ENCODE assay signal across 17 mouse cellular contexts in genomic region chr5:114163117-114163696, GRCm38 (mm10). TPM values are rescaled to one million over a fixed set of nuclear protein-coding genes. Genes with fewer than 3 reads are reported as not detected.
A peak's percentile ranks its signal among the peaks of the same experiment; 100 is the strongest.
DNase-seq lines count a peak whose midpoint lies in the region; TF ChIP-seq lines count a peak whose summit lies in the region.
"Had no signal": no experiment of that assay in that cellular context is flagged by ENCODE, and none has a peak within 500 bp of the region (broad histone marks: within the 10 kb centered on the region; RNA-seq: fewer than 3 reads in every experiment).

No protein-coding gene starts in this region.

- no peak overlapping the region for H3K4me3 ChIP-seq in cortical plate, adult 2 months (ENCODE audit: insufficient read depth, low read length)
- H3K4me3 ChIP-seq: erythroblast, embryonic 14.5 days; heart, embryonic 12.5 days; liver, embryonic 13.5 days; midbrain, embryonic 15.5 days had no signal

- H3K27ac ChIP-seq in cortical plate, adult 2 months (ENCODE audit: insufficient read depth, low read length): peak overlapping the region; percentile 45; the same call in 1 of the 2 replicates
- H3K27ac ChIP-seq: liver, embryonic 13.5 days; midbrain, embryonic 15.5 days had no signal

- peaks cover 2% of the 10 kb centered on the region for H3K4me1 ChIP-seq in cortical plate, adult 2 months (ENCODE audit: control insufficient read depth, insufficient read depth, low read length)
- H3K4me1 ChIP-seq: liver, embryonic 13.5 days; midbrain, embryonic 15.5 days had no signal

- TF ChIP-seq POLR2A in cortical plate, adult 2 months (IDR thresholded peaks at IDR 0.05; ENCODE audit: extremely low read depth, insufficient read depth, low read length): no peak

- intact Hi-C loops in left cerebral cortex, postnatal 14 days (cut with DNase I): no loop called here

- TF ChIP-seq CTCF in cortical plate, adult 2 months (IDR thresholded peaks at IDR 0.05; ENCODE audit: extremely low read depth, insufficient read depth, low read length): no peak

- peak; percentile 20 to 52 for DNase-seq in frontal cortex, adult 2 months (ENCODE audit: extremely low spot score in 1 of 2, low spot score in 1 of 2)
- no peak for DNase-seq in frontal cortex, postnatal 10 days (ENCODE audit: low spot score in 2 of 2)
- DNase-seq in left cerebral cortex, postnatal 14 days (ENCODE audit: low spot score in 2 of 2): peak; percentile 32 to 62
- DNase-seq in left cerebral cortex, adult 11 months (ENCODE audit: low spot score): no peak
- peak; percentile 61 for DNase-seq in telencephalon, adult 2 months (ENCODE audit: low read depth, low spot score)
- DNase-seq in adrenal gland, postnatal 25 days: no peak
- DNase-seq: adrenal gland, adult 8-10 months; cerebellum, postnatal 10 days; gastrocnemius, postnatal 25 days; kidney, adult 2 months; kidney, postnatal 36 days; liver, embryonic 13.5 days; thymus, postnatal 4 days had no signal

RNA-seq across cellular contexts. Expression of gene Acacb, which starts 16.9 kb away (rescaled TPM):
- 3.3 and 3.7 TPM in 2 replicates for polyA plus RNA-seq in frontal cortex, adult 2 months (2012; rRNA removed)
- total RNA-seq in left cerebral cortex, postnatal 14 days (2021): 1 to 10 TPM; 3.8 to 4.7 TPM
- 3.1 and 3.3 TPM in 2 replicates for polyA plus RNA-seq in cortical plate, adult 2 months (2012; rRNA removed)
- 99.4 and 114 TPM in 2 replicates for total RNA-seq in adrenal gland, postnatal 25 days (2021)

RNA-seq across cellular contexts. Expression of gene Ung, which starts 33.0 kb away (rescaled TPM):
- 5.4 and 5.9 TPM in 2 replicates for polyA plus RNA-seq in frontal cortex, adult 2 months (2012; rRNA removed)
- 1 to 10 TPM; 4.9 to 5.5 TPM for total RNA-seq in left cerebral cortex, postnatal 14 days (2021)
- polyA plus RNA-seq in cortical plate, adult 2 months (2012; rRNA removed): 2.6 and 3.9 TPM in 2 replicates
- total RNA-seq in adrenal gland, postnatal 25 days (2021): 6.7 and 15.0 TPM in 2 replicates

RNA-seq across cellular contexts. Expression of gene Alkbh2, which starts 35.2 kb away (rescaled TPM):
- 8.7 and 10.0 TPM in 2 replicates for polyA plus RNA-seq in frontal cortex, adult 2 months (2012; rRNA removed)
- total RNA-seq in left cerebral cortex, postnatal 14 days (2021): 1 to 10 TPM; 5.5 to 5.8 TPM
- 8.4 and 11.5 TPM in 2 replicates for polyA plus RNA-seq in cortical plate, adult 2 months (2012; rRNA removed)
- total RNA-seq in adrenal gland, postnatal 25 days (2021): 12.0 and 12.1 TPM in 2 replicates

Comparison
In these comparisons a context has a peak if more than half of its experiments do, and no peak if none do; other contexts are left out.
1. DNase-seq: peak in frontal cortex, adult 2 months (2 of 2), left cerebral cortex, postnatal 14 days (2 of 2) and telencephalon, adult 2 months (single experiment); none in frontal cortex, postnatal 10 days (0 of 2), left cerebral cortex, adult 11 months (single experiment) and adrenal gland, postnatal 25 days (single experiment).
2. RNA of gene Acacb, which starts 16.9 kb away (total RNA-seq): 99.4 to 114 TPM in adrenal gland, postnatal 25 days; 3.8 to 4.7 TPM in left cerebral cortex, postnatal 14 days; every median in the first group is over 10 times any median in the second.